Mouse (Mus musculus) CD8-positive naive resting alpha-beta T cell, adult 2 months (primary cell): ENCODE data around the gene Gm49333.

Experiments used
- DNase-seq, 2 experiments: peaks; one replicate each; pipeline ENCODE4 v3.0.0; 2022; ENCODE audit warnings: low read depth in 2 of 2, low spot score in 2 of 2

Gene Gm49333

GRCm38 (mm10) chr16:20611357-20612227, at the start of gene Gm49333, which contains the start of the genes Eef1akmt4 and Alg3:
Gene Gm49333 (plus strand): TSS chr16:20611610.
Gene Eef1akmt4 (plus strand): TSS chr16:20611593.
Gene Alg3 (minus strand): TSS chr16:20611735.
- DNase-seq, result peak; percentile 73 to 77

GRCm38 (mm10) chr16:20565075-20565474, 46.3 kb upstream of the Gm49333 start:
- DNase-seq, result no peak

- DNase-seq, result no peak
These were observed 22.0 kb upstream of the Gm49333 start, which contains the start of gene Vwa5b2 for GRCm38 (mm10) chr16:20589366-20589938. Gene Vwa5b2 (plus strand): TSS chr16:20589471.

- DNase-seq, result no peak
These were observed 21.3 kb upstream of the Gm49333 start for GRCm38 (mm10) chr16:20589939-20590679.

- no peak for DNase-seq
These were observed 20.8 kb upstream of the Gm49333 start for GRCm38 (mm10) chr16:20590680-20591038.

GRCm38 (mm10) chr16:20591076-20591705, 20.2 kb upstream of the Gm49333 start:
- no peak for DNase-seq

GRCm38 (mm10) chr16:20595060-20595673, 16.2 kb upstream of the Gm49333 start:
- DNase-seq, result no peak

GRCm38 (mm10) chr16:20595737-20596136, 15.7 kb upstream of the Gm49333 start:
- DNase-seq, result no peak

- no peak for DNase-seq
These were observed 14.5 kb upstream of the Gm49333 start for GRCm38 (mm10) chr16:20596687-20597441.

GRCm38 (mm10) chr16:20600511-20600910, 10.9 kb upstream of the Gm49333 start:
- DNase-seq, result no peak

GRCm38 (mm10) chr16:20604705-20605104, 6.7 kb upstream of the Gm49333 start:
- DNase-seq, result no peak

- DNase-seq, result peak; percentile 75 to 82
These were observed 681 bp upstream of the Gm49333 start for GRCm38 (mm10) chr16:20610501-20611356.

GRCm38 (mm10) chr16:20619541-20620398, 8.4 kb downstream of the Gm49333 start:
- no peak for DNase-seq

- DNase-seq, result no peak
These were observed 9.0 kb downstream of the Gm49333 start for GRCm38 (mm10) chr16:20620399-20620735.

GRCm38 (mm10) chr16:20620751-20621190, 9.4 kb downstream of the Gm49333 start:
- no peak for DNase-seq

- no peak for DNase-seq
These were observed 10.0 kb downstream of the Gm49333 start, which contains the start of gene Camk2n2 for GRCm38 (mm10) chr16:20621191-20621990. Gene Camk2n2 (minus strand): TSS chr16:20621287.

- no peak for DNase-seq
These were observed 10.7 kb downstream of the Gm49333 start for GRCm38 (mm10) chr16:20621991-20622685.
